Mouse (Mus musculus) megakaryocyte, embryonic 14.5 days (primary cell): ENCODE measurements around the gene Clmp.

Experiments used
- FLI1 ChIP-seq: IDR thresholded peaks from 2 replicates; pipeline ENCODE4 v1.6.1; 2012; ENCODE audit warnings: low read length, inconsistent platforms, mixed read lengths
- GATA1 ChIP-seq: IDR thresholded peaks from 3 replicates; pipeline ENCODE4 v1.6.1; 2012; ENCODE audit warnings: mixed read lengths, low read length, inconsistent platforms, borderline replicate concordance

- no peak for TF ChIP-seq FLI1
- no peak for TF ChIP-seq GATA1
Observed at GRCm38 (mm10) chr9:40805263-40805662, 119.5 kb downstream of the Clmp start.
